Mouse (Mus musculus) myocyte (in vitro differentiated cells): ENCODE measurements around the gene Tmem191c. TPM values are rescaled to one million over a fixed set of nuclear protein-coding genes. Genes with fewer than 3 reads are reported as not detected.

Source experiments
- H3K27me3 ChIP-seq: one replicate; pipeline ENCODE4 v1.6.1; 2011; ENCODE audit not compliant: control insufficient read depth, insufficient read depth, insufficient read length
- H3K36me3 ChIP-seq: one replicate; pipeline ENCODE4 v1.6.1; 2011; ENCODE audit not compliant: control insufficient read depth, insufficient read depth
- H3K4me2 ChIP-seq: one replicate; pipeline ENCODE4 v1.6.1; 2011; ENCODE audit warnings: low read depth, control low read depth
- H3K4me3 ChIP-seq: one replicate; pipeline ENCODE4 v1.5.1; 2011; ENCODE audit warnings: mild to moderate bottlenecking, control low read depth, moderate library complexity
- H3K79me2 ChIP-seq: one replicate; pipeline ENCODE4 v1.6.1; 2011; ENCODE audit not compliant: control insufficient read depth, insufficient read depth
- H3ac ChIP-seq: one replicate; pipeline ENCODE4 v1.6.1; 2011; ENCODE audit not compliant: control insufficient read depth, insufficient read length
- CEBPB ChIP-seq: IDR thresholded peaks from 2 replicates; pipeline ENCODE4 v1.6.1; 2011; ENCODE audit warnings: mild to moderate bottlenecking, moderate library complexity; ENCODE audit not compliant: poor library complexity, insufficient read depth, severe bottlenecking
- E2F4 ChIP-seq: IDR thresholded peaks from one replicate; pipeline ENCODE4 v1.6.1; 2011; ENCODE audit warnings: mild to moderate bottlenecking, control low read depth, moderate library complexity; ENCODE audit not compliant: insufficient read depth
- MAX ChIP-seq: IDR thresholded peaks from one replicate; pipeline ENCODE4 v1.6.1; 2011; ENCODE audit warnings: low read depth, mild to moderate bottlenecking, control low read depth
- MYOD1 ChIP-seq, 3 experiments: IDR thresholded peaks; one replicate each; pipeline ENCODE4 v1.6.1; 2011; ENCODE audit warnings: control low read depth in 2 of 3, low read depth in 2 of 3, mild to moderate bottlenecking in 2 of 3, moderate library complexity in 1 of 3; ENCODE audit not compliant: insufficient read length in 2 of 3, control insufficient read depth in 1 of 3
- MYOG ChIP-seq, 3 experiments: IDR thresholded peaks; one replicate each; pipeline ENCODE4 v1.6.1; 2011; ENCODE audit warnings: control low read depth in 2 of 3, low read depth in 2 of 3, mild to moderate bottlenecking in 2 of 3; ENCODE audit not compliant: insufficient read length in 2 of 3, control insufficient read depth in 1 of 3, insufficient read depth in 1 of 3
- POLR2A ChIP-seq: IDR thresholded peaks from one replicate; pipeline ENCODE4 v1.6.1; 2011; ENCODE audit warnings: low read depth, mild to moderate bottlenecking, control low read depth, moderate library complexity; ENCODE audit not compliant: insufficient read length
- POLR2AphosphoS2 ChIP-seq: IDR thresholded peaks from one replicate; pipeline ENCODE4 v1.6.1; 2011; ENCODE audit warnings: low read depth, control low read depth; ENCODE audit not compliant: insufficient read length
- REST ChIP-seq: IDR thresholded peaks from one replicate; pipeline ENCODE4 v1.6.1; 2011; ENCODE audit warnings: mild to moderate bottlenecking, control low read depth, moderate library complexity; ENCODE audit not compliant: insufficient read depth, insufficient read length
- SRF ChIP-seq: IDR thresholded peaks from one replicate; pipeline ENCODE4 v1.6.1; 2011; ENCODE audit warnings: low read depth; ENCODE audit not compliant: control insufficient read depth, insufficient read length
- TCF12 ChIP-seq: IDR thresholded peaks from one replicate; pipeline ENCODE4 v1.6.1; 2011; ENCODE audit warnings: mild to moderate bottlenecking, control low read depth; ENCODE audit not compliant: poor library complexity, insufficient read depth, severe bottlenecking
- TCF3 ChIP-seq: IDR thresholded peaks from one replicate; pipeline ENCODE4 v1.6.1; 2011; ENCODE audit warnings: low read depth, control low read depth; ENCODE audit not compliant: insufficient read length
- USF1 ChIP-seq: IDR thresholded peaks from one replicate; pipeline ENCODE4 v1.6.1; 2011; ENCODE audit warnings: low read depth, mild to moderate bottlenecking, control low read depth, moderate library complexity
- polyA plus RNA-seq: library from polyadenylated mRNA; unstranded; fragments of >200 nt; fragmentation: generic; extraction: Trizol; gene quantifications from one replicate; pipeline ENCODE4 v1.2.1, GENCODE M21; 2012; ENCODE audit warnings: missing spikeins

The Tmem191c gene
- polyA plus RNA-seq, 1 experiment = 2.7 TPM

DNA sequence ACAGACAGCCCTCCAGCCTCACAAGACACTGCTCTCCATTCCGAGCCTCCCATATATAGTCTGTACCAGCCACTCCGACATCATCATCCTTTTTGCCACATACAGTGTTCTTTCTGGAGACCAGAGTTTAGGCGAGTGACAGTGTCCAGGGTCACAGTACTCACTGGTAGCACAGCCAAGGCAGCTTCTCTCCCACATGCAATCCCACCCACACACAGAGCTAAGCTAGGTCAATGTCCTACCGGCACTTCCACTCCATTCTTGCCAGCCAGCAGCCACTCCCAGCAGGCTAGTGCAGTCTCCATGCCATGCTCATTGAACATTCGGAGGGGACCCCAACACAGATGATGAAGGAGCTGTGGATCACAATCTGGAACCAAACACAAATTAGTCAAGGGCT, 31.6 kb downstream of the Tmem191c start:
- TF ChIP-seq POLR2A (no peak), CEBPB (no peak), MAX (no peak), TCF3 (no peak), POLR2AphosphoS2 (no peak), SRF (no peak), E2F4 (no peak)
- Histone ChIP-seq H3K36me3 (peaks cover 12% of the 10 kb centered on the region), H3ac (no peak overlapping the region), H3K27me3 (no peaks in the 10 kb centered on the region), H3K79me2 (no peaks in the 10 kb centered on the region), H3K4me3 (no peak overlapping the region), H3K4me2 (no peak overlapping the region)

DNA sequence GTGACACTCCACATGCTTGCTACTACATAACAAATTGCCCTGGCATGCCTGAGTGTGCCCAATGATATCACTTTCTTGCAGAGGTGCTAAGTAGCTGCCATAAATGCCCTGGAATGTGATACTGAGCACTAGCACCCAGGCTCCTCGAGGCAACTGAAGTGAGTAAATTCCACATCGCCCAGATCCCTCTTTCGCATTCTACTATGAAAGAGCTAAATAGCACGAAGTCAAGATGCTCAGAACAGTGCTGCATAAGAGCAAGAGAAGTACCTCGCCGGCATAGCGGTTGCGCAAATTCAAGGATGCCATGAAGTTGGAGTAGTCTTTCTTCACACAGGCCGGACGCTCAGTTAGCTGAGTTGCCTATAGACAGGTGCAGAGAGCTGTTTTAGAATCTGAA, 33.2 kb downstream of the Tmem191c start:
- no peak overlapping the region for H3K4me3 ChIP-seq
- H3ac ChIP-seq = no peak overlapping the region
- no peaks in the 10 kb centered on the region for H3K79me2 ChIP-seq
- peaks cover 16% of the 10 kb centered on the region for H3K36me3 ChIP-seq
- H3K4me2 ChIP-seq = no peak overlapping the region
- no peak for TF ChIP-seq POLR2AphosphoS2
- no peak for TF ChIP-seq MAX
- TF ChIP-seq MYOD1 (IDR thresholded peaks at IDR 0.05; ENCODE audit: control insufficient read depth in 1 of 3, insufficient read length in 2 of 3, low read depth in 2 of 3) = no peak
- no peak for TF ChIP-seq SRF
- no peak for TF ChIP-seq USF1
- TF ChIP-seq POLR2A = no peak
- H3K27me3 ChIP-seq = no peaks in the 10 kb centered on the region

DNA sequence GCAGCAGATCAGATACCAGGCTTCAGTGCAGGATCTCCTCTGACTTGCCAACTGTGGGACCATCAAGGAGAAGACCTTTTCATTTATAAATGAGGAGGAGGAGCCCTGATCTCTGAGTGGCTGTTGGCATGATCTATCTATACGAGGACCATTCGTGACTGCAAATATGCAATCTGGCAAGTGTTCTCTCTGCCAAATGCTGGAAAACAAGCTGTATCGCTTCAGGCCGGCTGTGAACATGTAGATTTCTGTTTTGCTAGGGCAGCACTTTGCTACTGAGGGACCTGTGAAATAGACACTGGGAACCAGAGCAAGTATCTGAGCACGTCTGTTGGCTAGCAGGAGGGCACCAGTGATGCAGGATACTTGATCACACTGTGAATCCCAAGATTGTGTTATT, 36.7 kb downstream of the Tmem191c start:
- no peak overlapping the region for H3K4me2 ChIP-seq
- no peaks in the 10 kb centered on the region for H3K27me3 ChIP-seq
- no peaks in the 10 kb centered on the region for H3K79me2 ChIP-seq
- no peak overlapping the region for H3K4me3 ChIP-seq
- peaks cover 14% of the 10 kb centered on the region for H3K36me3 ChIP-seq
- TF ChIP-seq TCF3 (no peak), TCF12 (no peak), CEBPB (no peak), MYOG (IDR thresholded peaks at IDR 0.05; ENCODE audit: control insufficient read depth in 1 of 3, insufficient read depth in 1 of 3, insufficient read length in 2 of 3, low read depth in 2 of 3) (no peak), MAX (no peak), MYOD1 (IDR thresholded peaks at IDR 0.05; ENCODE audit: control insufficient read depth in 1 of 3, insufficient read length in 2 of 3, low read depth in 2 of 3) (no peak), REST (no peak), POLR2AphosphoS2 (no peak), SRF (no peak), E2F4 (no peak)
- no peak overlapping the region for H3ac ChIP-seq

DNA sequence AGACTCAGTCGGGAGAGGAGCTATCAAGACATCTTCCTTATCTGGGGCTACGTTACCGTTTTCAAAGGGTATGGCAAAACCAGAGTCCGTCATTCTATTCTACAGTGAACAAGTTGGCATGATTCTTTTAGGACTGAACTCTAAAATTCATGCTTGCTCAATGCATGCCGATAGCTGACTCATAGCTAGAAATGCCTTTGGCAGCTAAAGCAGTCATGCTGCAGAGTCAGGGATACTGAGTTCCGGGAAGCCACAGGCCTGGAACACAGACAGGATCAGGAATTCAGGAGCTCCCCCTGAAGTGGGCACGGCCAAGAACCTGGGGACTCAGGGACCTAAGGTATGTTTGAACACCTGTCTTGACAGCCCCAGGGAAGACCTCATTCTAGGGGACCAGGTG, 40.7 kb downstream of the Tmem191c start:
- Histone ChIP-seq H3K4me2 (no peak overlapping the region), H3K79me2 (no peaks in the 10 kb centered on the region), H3ac (no peak overlapping the region), H3K36me3 (peaks cover 18% of the 10 kb centered on the region), H3K27me3 (no peaks in the 10 kb centered on the region), H3K4me3 (no peak overlapping the region)
- TF ChIP-seq MYOD1 (IDR thresholded peaks at IDR 0.05; ENCODE audit: control insufficient read depth in 1 of 3, insufficient read length in 2 of 3, low read depth in 2 of 3) (no peak), POLR2AphosphoS2 (no peak), TCF3 (no peak), POLR2A (no peak)

DNA sequence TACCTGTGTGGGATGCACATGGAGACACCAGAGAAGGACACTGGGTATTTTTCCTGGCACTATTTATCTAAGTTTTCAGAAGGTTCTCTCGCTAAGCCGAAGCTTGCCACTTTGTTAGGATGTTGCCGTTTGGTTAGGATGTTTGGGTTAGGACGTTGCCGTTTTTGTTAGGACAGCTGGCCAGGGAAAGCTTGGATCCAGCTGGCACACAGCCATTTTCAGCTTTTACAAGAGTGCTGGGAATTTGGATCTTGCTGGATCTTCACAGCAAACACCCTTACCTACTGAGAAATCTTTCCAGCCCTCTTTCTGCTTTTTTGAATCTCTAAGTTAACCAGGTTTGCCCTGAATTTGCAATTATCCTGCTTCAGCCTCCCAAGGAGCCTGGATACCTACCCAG, 45.6 kb downstream of the Tmem191c start:
- Histone ChIP-seq H3ac (no peak overlapping the region), H3K36me3 (peaks cover 18% of the 10 kb centered on the region), H3K4me2 (no peak overlapping the region), H3K4me3 (no peak overlapping the region), H3K27me3 (no peaks in the 10 kb centered on the region), H3K79me2 (no peaks in the 10 kb centered on the region)
- no peak for TF ChIP-seq REST
- no peak for TF ChIP-seq POLR2AphosphoS2
- TF ChIP-seq MYOG (IDR thresholded peaks at IDR 0.05; ENCODE audit: control insufficient read depth in 1 of 3, insufficient read depth in 1 of 3, insufficient read length in 2 of 3, low read depth in 2 of 3) = no peak
- no peak for TF ChIP-seq TCF12
- TF ChIP-seq CEBPB = no peak
- TF ChIP-seq USF1 = no peak
- TF ChIP-seq E2F4 = no peak
- no peak for TF ChIP-seq SRF
- TF ChIP-seq MAX = no peak
- TF ChIP-seq MYOD1 (IDR thresholded peaks at IDR 0.05; ENCODE audit: control insufficient read depth in 1 of 3, insufficient read length in 2 of 3, low read depth in 2 of 3) = no peak
- TF ChIP-seq TCF3 = no peak
- TF ChIP-seq POLR2A = no peak

DNA sequence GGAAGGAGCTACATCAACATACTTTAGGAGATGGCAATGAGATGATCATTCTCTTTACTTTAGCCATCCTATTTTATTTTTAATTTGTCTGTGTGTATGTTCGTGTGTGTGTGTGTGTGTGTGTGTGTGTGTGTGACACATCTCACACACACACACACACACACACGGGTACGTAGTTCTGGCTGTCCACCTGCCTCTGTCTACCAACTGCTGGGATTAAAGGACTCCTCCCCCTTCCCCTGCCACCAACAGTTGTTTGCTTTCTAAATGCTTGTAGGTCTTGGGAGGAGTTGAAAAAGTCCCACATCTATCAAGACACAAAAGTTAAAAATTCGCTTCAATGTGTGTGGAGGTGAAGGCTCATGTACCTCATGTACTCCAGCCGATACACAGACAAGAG, 48.9 kb downstream of the Tmem191c start:
- no peaks in the 10 kb centered on the region for H3K79me2 ChIP-seq
- peaks cover 6% of the 10 kb centered on the region for H3K36me3 ChIP-seq
- no peaks in the 10 kb centered on the region for H3K27me3 ChIP-seq
- H3K4me2 ChIP-seq = no peak overlapping the region
- peak in 1 of 3 experiments; percentile 59 for TF ChIP-seq MYOG (IDR thresholded peaks at IDR 0.05; ENCODE audit: control insufficient read depth in 1 of 3, insufficient read depth in 1 of 3, insufficient read length in 2 of 3, low read depth in 2 of 3)
- TF ChIP-seq MAX = no peak
- TF ChIP-seq REST = no peak
- peak; percentile 42 for TF ChIP-seq TCF3
- TF ChIP-seq POLR2A = no peak
- peak; percentile 71 to 93 (median 86) for TF ChIP-seq MYOD1 (IDR thresholded peaks at IDR 0.05; ENCODE audit: control insufficient read depth in 1 of 3, insufficient read length in 2 of 3, low read depth in 2 of 3)
- peak; percentile 17 for TF ChIP-seq TCF12
- no peak for TF ChIP-seq USF1
- H3K4me3 ChIP-seq = no peak overlapping the region
- H3ac ChIP-seq = no peak overlapping the region
